Mouse (Mus musculus): ENCODE measurements at regions not wholly inside any gene's neighbourhood (a gene's known extent, or its start where the extent isn't known, plus 50 kb on each side); places are given as distances from the start of the nearest gene placed in this dataset.

DNA sequence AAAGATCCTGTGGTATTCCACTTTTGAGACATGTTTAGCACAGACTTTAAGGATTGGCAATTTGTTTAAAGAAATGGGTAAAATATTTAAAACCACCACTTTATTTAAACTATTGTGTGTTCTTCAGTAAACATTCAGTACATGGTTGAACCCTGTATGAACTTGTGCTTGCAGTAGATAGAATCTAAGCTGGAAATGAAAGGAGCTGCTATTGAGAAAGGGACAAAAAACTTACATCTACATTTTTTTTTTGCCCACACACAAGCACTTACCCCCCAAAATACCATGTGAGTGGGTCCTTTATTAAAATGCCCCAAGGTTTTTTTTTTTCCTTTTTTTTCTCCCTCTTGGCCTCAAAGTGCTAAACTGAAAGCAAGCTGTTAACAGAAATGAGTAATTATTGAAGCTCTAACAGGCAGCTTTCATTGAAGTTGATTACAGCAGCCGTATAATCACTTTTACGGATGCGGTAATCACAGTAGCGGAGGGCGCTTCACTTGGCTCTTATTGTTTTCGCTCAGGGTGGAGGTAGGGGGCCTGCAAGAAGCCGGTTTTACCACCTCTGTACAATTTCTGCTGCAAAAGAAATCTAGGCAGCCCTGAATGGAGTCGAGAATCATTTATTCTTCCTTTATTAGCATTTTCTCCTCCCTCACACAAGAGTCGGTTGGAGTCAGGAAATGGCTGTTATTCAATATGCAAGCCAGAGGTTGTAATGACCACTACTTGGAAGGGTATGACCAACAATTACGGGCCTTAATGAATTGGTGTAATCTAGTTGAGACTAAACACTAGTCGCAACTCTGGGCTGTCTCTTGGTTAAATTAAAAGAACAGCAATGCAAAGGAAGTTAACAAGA lies 257.7 kb downstream of the Lmo4 start:
- in situ Hi-C loops (cut with MboI, MseI) = no loop called here

DNA sequence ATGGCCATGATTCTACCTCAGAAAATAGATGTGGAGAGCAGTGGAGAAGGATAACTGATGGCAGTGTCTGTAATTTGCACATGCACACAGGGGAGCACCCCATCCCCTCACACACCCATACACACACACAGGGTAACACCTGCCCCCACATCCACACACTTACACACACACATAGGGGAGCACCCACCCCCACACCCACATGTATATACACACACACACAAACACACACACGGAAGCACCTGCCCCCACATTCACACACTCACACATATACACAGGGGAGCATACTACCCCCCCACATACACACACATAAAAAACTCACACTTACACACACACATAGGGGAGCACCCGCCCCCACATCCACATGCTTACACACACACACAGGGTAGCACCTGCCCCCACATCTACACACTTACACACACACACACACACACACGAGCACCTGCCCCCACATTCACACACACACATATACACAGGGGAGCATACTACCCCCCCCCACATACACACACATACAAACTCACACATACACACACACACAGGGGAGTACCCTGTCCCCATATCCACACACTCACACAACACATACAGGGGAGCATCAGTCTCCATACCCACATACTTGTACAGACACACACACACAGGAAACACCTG lies 265.8 kb downstream of the Lmo4 start:
- in situ Hi-C loops (cut with MboI, MseI) = no loop called here

DNA sequence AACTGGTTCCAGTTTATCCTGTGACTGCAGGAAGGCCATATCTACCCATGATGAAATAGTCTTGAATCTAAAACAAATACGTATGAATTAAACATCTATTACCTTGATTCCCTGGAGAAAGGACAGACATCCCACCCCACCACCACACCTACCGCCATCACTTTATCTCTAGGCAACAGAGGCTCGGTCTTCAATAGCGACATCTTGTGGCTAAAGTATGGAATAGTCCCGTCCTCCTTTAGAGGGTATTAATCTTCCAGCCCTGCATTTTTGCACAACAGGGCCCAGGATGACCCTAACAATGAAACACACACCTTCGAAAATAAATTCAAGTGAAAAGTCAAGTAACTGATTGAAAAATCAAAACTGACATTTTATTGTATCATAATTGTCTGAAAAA lies 279.7 kb downstream of the Lmo4 start:
- in situ Hi-C loops (cut with MboI, MseI) = no loop called here

DNA sequence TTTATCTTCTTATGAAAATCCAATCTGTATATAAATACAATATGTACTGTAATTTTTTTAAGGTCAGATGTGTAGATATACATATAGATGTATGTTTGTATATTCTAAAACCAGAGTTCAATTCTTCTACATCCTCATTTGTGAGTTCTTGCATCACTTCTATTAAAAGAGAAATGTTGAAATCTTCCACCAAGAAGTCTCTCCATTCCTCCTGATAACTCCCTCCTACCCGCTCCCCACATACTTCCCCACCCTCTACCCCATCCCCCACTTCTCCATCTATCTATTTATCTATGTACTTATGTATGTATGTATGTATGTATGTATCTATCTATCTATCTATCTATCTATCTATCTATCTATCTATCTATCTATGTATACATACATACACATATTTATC lies 285.3 kb downstream of the Lmo4 start:
- in situ Hi-C loops (cut with MboI, MseI) = no loop called here

GRCm38 (mm10) chr3:143914341-143915217 lies 290.4 kb downstream of the Lmo4 start:
- in situ Hi-C loops (cut with MboI, MseI) = no loop called here

GRCm38 (mm10) chr3:143913044-143913574 lies 291.9 kb downstream of the Lmo4 start:
- in situ Hi-C loops (cut with MboI, MseI) = no loop called here

- in situ Hi-C loops (cut with MboI, MseI) = no loop called here
Measured at GRCm38 (mm10) chr3:143912433-143912832, 292.6 kb downstream of the Lmo4 start.

- in situ Hi-C loops (cut with MboI, MseI) = no loop called here
Measured at GRCm38 (mm10) chr3:143909341-143909740, 295.7 kb downstream of the Lmo4 start.

DNA sequence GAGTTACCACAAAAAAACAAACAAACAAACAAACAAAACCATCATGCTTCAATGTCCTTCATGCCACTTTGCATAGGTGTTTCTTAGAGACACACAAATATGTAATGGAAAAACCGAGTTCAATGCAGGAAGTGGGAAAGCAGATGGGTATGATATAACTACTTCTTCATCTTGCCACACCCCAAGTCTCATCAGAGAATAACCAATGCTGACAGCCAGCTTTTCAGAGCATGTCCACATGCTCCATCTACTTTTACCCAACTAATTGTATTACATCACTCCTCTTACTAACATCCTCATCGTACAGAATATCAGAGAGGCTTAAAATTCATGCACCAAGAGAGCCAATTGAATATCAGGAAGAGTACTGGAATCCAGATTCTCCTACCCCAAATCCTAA lies 301.6 kb downstream of the Lmo4 start:
- in situ Hi-C loops (cut with MboI, MseI) = no loop called here

DNA sequence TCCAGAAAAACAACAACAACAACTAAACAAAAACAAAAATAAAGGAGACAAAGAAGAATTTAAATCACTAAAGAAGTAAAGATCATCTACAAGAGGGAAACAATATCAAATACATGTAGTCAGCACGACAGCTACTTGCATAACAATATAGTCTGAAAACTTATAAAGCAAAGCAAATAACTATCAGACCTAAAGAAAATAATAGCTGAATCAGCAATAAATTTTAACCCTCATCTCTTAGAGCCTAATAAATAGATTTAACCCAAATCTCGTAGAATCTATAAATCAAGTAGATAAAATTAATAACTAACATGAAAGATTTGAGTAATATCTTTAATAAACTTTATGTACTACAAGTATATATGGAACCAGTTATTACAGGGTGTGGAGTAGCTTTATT lies 324.2 kb downstream of the Lmo4 start:
- in situ Hi-C loops (cut with MboI, MseI) = no loop called here

GRCm38 (mm10) chr3:143873876-143874275 lies 331.1 kb downstream of the Lmo4 start:
- in situ Hi-C loops (cut with MboI, MseI) = no loop called here

DNA sequence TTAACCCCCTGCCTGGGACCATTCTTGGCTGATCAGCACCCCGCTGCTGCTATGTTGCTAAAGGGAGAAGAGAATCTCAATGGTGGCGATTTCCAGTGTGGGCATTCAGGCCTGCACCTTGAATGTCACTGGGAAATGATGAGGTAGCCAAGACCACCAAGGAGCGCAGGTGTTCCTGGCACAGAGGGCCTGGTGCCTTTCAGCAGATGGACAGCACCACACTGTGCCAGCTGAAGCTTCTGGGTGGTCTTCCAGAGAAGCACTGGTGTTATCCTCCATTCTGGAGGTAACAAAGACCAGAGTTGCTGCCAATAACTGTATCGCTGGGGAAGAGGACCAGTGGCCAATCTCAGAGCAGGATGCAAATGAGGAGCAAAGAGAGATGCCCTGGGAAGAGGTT lies 338.5 kb downstream of the Lmo4 start:
- in situ Hi-C loops (cut with MboI, MseI) = no loop called here

GRCm38 (mm10) chr3:143865626-143866025 lies 339.4 kb downstream of the Lmo4 start:
- in situ Hi-C loops (cut with MboI, MseI) = no loop called here

GRCm38 (mm10) chr3:143864490-143864889 lies 340.5 kb downstream of the Lmo4 start:
- in situ Hi-C loops (cut with MboI, MseI) = no loop called here

DNA sequence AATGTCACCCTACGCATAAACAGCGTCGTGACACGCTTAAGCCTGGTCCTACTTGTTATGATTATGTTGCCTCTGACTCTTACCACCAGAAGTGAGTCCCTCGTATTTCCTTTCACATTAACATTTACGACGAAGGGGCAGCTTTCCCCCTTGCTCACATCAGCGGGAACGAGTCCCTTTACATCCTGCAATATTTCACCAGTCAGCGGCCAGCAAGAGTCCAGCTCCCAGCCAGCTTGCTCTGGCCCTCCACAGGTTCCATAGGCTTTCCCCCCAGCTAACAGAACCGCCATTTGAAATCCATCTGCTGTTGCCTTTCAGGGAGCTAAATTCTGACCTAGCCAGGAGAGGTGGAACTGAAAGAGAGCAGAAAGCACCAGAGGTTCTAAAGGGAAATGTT lies 342.5 kb downstream of the Lmo4 start:
- in situ Hi-C loops (cut with MboI, MseI) = no loop called here

GRCm38 (mm10) chr3:143861866-143862265 lies 343.2 kb downstream of the Lmo4 start:
- in situ Hi-C loops (cut with MboI, MseI) = no loop called here

DNA sequence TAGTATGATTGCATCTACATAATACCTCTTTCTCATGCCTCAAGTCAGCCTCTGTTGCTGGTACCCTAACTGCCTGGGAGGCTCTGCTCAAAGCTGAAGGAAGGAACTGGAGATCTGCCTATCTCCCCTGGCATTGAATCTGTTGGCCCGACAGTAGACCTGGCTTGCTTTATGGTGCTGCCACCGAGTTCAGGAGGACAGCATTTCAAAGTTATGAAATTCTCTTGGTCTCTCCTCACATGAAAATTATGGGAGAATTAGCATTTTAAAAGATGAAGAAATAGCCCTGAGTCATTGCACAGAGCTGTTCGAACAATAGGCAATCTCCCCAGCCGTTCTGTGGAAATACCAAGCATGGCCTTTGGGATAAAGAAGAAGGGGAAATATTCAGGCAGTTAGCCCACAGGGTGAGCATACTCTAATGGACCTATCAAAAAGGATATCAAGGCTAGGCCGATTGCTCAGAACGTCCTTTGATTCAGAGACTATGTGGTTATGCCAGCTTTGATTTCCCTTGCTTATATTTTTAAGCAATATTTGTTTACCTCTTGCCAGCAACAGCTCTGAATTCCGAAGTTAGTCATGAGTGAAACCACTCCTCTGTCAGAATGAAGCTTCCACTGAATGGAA lies 369.3 kb downstream of the Lmo4 start:
- in situ Hi-C loops (cut with MboI, MseI) = no loop called here

DNA sequence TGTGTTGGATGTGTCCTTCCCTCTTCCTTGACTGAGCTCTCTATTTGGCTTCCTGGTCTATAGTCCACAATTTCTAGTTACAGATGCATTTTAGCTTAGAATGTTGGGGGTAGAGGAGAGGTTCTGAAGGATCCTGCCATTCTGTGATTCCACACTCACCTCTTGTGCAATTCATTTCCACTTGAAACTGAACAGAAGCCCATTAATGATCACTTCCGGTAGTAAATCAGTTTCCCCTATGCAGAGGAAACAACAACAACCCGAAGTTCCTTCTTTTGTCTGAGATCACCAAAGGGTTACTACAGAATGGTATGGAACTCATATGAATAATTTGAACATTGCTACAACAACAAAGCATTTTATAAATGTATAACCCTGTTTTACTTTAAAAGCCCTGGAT lies 370.3 kb downstream of the Lmo4 start:
- in situ Hi-C loops (cut with MboI, MseI) = no loop called here

DNA sequence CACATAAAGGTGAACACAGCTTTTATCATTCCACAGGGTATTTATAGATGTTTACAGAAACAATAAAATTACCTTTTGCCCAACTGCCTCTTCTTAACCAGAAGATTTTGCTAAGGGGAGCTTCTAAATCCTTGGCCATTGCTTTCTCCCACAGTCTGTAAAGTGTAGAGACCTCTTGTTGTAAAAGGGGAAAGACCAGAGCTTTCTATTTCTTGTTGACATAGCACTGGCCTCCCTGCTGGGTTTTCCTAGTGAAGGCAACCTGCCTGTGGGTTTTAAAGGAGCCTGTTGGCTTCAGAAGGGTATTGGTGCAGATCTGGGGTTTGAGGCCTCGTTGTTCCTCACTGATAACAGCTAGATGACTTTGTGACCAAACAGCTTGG lies 381.6 kb downstream of the Lmo4 start:
- in situ Hi-C loops (cut with MboI, MseI) = loop anchor here (10.0 kb wide), 1 partner anchor 931 kb away; no protein-coding TSS in a partner anchor

DNA sequence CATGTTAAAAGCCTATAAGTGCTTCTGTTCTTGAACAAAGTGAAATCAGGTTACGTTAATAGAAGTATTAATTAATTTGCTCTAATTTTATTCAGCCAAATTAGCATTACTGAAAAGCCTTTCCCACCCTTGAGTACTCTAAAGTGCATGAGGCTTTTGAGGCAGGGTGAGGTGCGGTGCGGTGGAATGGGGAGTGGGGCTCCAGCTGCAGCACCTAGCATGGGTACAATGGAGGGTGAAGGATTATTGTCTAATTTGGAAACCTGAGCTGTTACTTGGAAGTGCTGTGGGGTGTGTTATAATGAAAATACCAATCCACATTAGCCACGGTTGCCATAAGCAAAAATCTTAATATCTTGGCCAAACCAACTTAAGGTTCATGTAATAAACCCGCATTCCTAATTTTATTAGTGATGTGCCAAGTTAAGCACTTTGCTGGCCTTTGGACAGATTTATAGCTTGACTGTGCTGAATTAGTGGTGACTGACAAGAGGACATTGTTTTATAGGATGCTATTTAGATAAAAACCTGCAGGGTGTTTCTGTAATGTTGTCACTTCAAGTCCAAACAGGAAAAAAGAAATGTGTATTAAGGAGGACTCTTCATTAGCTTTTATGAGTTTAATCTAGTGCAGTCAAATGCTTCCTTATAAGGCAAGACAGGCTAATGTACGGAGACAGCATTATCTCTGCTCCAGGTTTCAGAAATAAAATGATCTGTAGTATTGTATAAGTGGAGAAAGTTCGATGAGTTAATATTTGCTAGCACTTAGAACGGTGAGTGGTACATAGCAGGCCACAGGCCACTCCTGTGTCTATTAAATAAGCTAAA lies 382.2 kb downstream of the Lmo4 start:
- in situ Hi-C loops (cut with MboI, MseI) = loop anchor here (10.0 kb wide), 1 partner anchor 932 kb away; no protein-coding TSS in a partner anchor

DNA sequence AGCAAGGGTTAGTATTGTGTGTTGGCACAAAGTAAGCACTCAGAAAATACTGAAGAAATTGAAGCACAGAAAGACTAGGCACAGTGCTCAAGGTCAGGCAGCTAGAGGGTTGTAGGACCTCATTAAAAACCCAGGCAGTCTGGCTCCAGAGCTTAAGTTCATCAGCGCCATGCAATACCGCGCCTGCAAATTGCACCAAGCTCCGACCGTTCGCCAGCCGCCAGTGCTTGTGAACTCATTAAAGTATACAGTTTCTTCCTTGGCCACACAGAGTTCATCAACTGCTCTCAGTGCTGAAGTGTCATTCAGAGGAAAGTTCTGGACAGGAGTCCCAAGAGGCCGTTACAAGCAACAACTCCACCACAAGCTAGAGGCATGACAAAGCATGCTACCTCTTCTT lies 397.5 kb downstream of the Lmo4 start:
- in situ Hi-C loops (cut with MboI, MseI) = no loop called here
